Mouse (Mus musculus): Measurements from ENCODE around the gene Isoc2b. TPM values are rescaled to one million over a fixed set of nuclear protein-coding genes. Genes with fewer than 3 reads are reported as not detected.

Gene Isoc2b
- polyA plus RNA-seq, 2 experiments, result 7.4 to 9.7 TPM

DNA sequence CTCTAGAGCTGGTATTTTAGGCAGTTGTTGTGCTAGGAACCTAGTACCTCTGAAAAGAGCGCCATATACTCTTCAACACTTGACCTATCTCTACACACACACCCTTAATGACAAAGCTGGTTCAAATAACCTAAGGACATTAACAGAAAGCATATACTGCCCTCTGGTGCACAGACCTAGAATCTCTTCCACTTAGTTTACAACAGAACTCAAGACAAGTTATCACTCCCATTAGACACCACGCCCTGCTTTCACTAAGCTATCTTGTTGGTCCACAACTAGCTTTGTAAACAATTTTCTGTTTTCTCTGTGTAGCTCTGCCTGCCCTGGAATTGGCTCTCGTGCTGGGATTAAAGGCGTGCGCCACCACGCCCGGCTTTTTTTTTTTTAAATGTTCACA is 63.3 kb downstream of the Isoc2b start:
- H3K4me2 ChIP-seq (replicated peaks; ENCODE audit: low read depth, low read length, severe bottlenecking), result no peak overlapping the region
- H3K4me3 ChIP-seq (replicated peaks; ENCODE audit: low read length), result no peak overlapping the region
- H3K9me3 ChIP-seq (ENCODE audit: control insufficient read depth, low read length), result no peaks in the 10 kb centered on the region
- TF ChIP-seq POLR2A (IDR thresholded peaks at IDR 0.05; ENCODE audit: borderline replicate concordance, extremely low read depth, insufficient read depth, insufficient read length), result no peak
- ATAC-seq (ENCODE audit: low FRiP score, low read depth) (no peak), DNase-seq (ENCODE audit: low spot score) (peak; percentile 56)
- no peak overlapping the region for H3K9ac ChIP-seq (ENCODE audit: low read depth, low read length, severe bottlenecking)
- H3K4me1 ChIP-seq (ENCODE audit: control insufficient read depth, insufficient read depth, low read length), result peaks cover 16% of the 10 kb centered on the region
- 95% methylated on average over 7 of the region's 7 CpGs for WGBS
- H3K27ac ChIP-seq (replicated peaks; ENCODE audit: low read depth, low read length), result no peak overlapping the region
- H3K36me3 ChIP-seq (ENCODE audit: control insufficient read depth, insufficient read depth, low read length), result peaks cover 52% of the 10 kb centered on the region
- H3K27me3 ChIP-seq (ENCODE audit: control insufficient read depth, insufficient read depth, low read length), result no peaks in the 10 kb centered on the region

DNA sequence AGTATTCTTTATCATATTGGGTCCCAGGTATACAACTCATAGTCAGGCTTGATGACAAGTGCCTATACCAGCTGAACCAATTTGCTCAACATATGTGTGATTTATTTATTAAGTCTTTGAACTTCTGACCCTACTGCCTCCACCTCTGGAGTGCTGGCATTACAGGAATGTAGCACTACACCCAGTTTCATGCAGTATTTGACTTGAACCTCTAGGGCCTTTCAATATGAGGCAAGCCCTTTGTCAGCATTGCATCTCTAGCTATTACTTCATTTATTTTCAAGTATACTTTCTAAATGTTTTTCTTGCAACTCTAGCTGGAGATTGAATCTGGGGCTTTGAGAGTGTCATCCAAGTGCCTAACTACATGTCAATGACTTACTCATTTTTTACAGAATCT is 67.8 kb downstream of the Isoc2b start:
- Histone ChIP-seq H3K4me3 (replicated peaks; ENCODE audit: low read length) (no peak overlapping the region), H3K36me3 (ENCODE audit: control insufficient read depth, insufficient read depth, low read length) (peaks cover 26% of the 10 kb centered on the region), H3K9me3 (ENCODE audit: control insufficient read depth, low read length) (no peaks in the 10 kb centered on the region), H3K27ac (replicated peaks; ENCODE audit: low read depth, low read length) (no peak overlapping the region), H3K4me1 (ENCODE audit: control insufficient read depth, insufficient read depth, low read length) (no peaks in the 10 kb centered on the region), H3K9ac (ENCODE audit: low read depth, low read length, severe bottlenecking) (no peak overlapping the region), H3K4me2 (replicated peaks; ENCODE audit: low read depth, low read length, severe bottlenecking) (no peak overlapping the region), H3K27me3 (ENCODE audit: control insufficient read depth, insufficient read depth, low read length) (no peaks in the 10 kb centered on the region)
- no peak for TF ChIP-seq POLR2A (IDR thresholded peaks at IDR 0.05; ENCODE audit: borderline replicate concordance, extremely low read depth, insufficient read depth, insufficient read length)
- ATAC-seq (ENCODE audit: low FRiP score, low read depth) (no peak), DNase-seq (ENCODE audit: low spot score) (no peak)

DNA sequence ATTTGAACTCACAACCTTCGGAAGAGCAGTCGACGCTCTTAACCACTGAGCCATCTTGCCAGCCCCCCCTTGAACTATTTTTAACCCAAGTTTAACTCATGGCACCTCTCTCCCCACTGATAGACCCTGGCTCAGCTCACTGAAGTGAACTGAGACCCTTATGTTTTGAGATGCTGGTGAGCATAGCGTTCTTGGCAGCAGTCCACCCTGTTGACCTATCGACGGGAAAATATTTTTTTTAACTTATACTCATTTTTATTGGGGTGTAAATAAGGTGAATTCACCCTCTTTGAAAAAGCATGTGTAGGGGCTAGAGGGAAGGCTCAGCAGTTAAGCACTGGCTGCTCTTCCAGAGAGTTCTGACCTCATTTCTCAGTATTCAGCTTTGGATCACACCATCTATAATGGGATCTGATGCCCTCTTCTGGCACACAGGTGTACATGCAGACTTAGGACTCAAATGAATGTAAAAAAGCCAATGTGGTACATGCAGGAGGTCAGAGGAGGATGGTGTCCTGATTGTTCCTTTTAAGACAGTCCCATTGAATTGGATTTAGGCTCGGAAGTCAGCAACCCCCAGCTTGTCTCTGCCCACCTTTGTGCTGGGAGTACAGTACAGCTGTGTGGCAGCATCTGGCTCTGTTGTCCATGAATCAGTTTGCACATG is 74.2 kb downstream of the Isoc2b start:
- Histone ChIP-seq H3K9me3 (ENCODE audit: control insufficient read depth, low read length) (no peaks in the 10 kb centered on the region), H3K27me3 (ENCODE audit: control insufficient read depth, insufficient read depth, low read length) (no peaks in the 10 kb centered on the region), H3K4me2 (replicated peaks; ENCODE audit: low read depth, low read length, severe bottlenecking) (no peak overlapping the region), H3K36me3 (ENCODE audit: control insufficient read depth, insufficient read depth, low read length) (peaks cover 43% of the 10 kb centered on the region), H3K9ac (ENCODE audit: low read depth, low read length, severe bottlenecking) (no peak overlapping the region), H3K27ac (replicated peaks; ENCODE audit: low read depth, low read length) (no peak overlapping the region), H3K4me3 (replicated peaks; ENCODE audit: low read length) (no peak overlapping the region), H3K4me1 (ENCODE audit: control insufficient read depth, insufficient read depth, low read length) (peaks cover 9% of the 10 kb centered on the region; the same call in 1 of the 2 replicates)
- DNase-seq (ENCODE audit: low spot score) (peak; percentile 32), ATAC-seq (ENCODE audit: low FRiP score, low read depth) (0 out of 2 replicates have a peak, but pooled peaks have one; percentile 3)
- WGBS, result 68% methylated on average over 7 of the region's 7 CpGs
- no peak for TF ChIP-seq POLR2A (IDR thresholded peaks at IDR 0.05; ENCODE audit: borderline replicate concordance, extremely low read depth, insufficient read depth, insufficient read length)

Other genes starting within 250 kb of the Isoc2b start
Only the 30 nearest of the 33 such genes appear.
- 55.6 and 72.9 TPM in 2 replicates for gene Hspbp1, start 185.2 kb downstream of the Isoc2b start, polyA plus RNA-seq (2012; rRNA removed)
- 77.5 and 82.5 TPM in 2 replicates for gene Hspbp1, start 185.2 kb downstream of the Isoc2b start, polyA plus RNA-seq (2014; fragmentation: Nextera tagmentation; extraction: Ambion mirVana)
- 26.4 and 33.0 TPM in 2 replicates for gene Brsk1, start 179.7 kb downstream of the Isoc2b start, polyA plus RNA-seq (2012; rRNA removed)
- 1.3 and 1.7 TPM in 2 replicates for gene Brsk1, start 179.7 kb downstream of the Isoc2b start, polyA plus RNA-seq (2014; fragmentation: Nextera tagmentation; extraction: Ambion mirVana)
- gene Tmem150b, start 145.0 kb downstream of the Isoc2b start, polyA plus RNA-seq (2012; rRNA removed), result 0.17 and 0.24 TPM in 2 replicates
- 0.17 and 0.46 TPM in 2 replicates for gene Tmem150b, start 145.0 kb downstream of the Isoc2b start, polyA plus RNA-seq (2014; fragmentation: Nextera tagmentation; extraction: Ambion mirVana)
- 161 and 223 TPM in 2 replicates for gene Kmt5c, start 130.1 kb downstream of the Isoc2b start, polyA plus RNA-seq (2012; rRNA removed)
- gene Kmt5c, start 130.1 kb downstream of the Isoc2b start, polyA plus RNA-seq (2014; fragmentation: Nextera tagmentation; extraction: Ambion mirVana), result 44.4 and 51.2 TPM in 2 replicates
- 91.7 and 127 TPM in 2 replicates for gene Cox6b2, start 117.2 kb downstream of the Isoc2b start, polyA plus RNA-seq (2012; rRNA removed)
- 44.7 and 48.9 TPM in 2 replicates for gene Cox6b2, start 117.2 kb downstream of the Isoc2b start, polyA plus RNA-seq (2014; fragmentation: Nextera tagmentation; extraction: Ambion mirVana)
- gene Fam71e2, start 99.0 kb downstream of the Isoc2b start, polyA plus RNA-seq (2012; rRNA removed), result 0.03 TPM in 1 of 2 replicates, not detected in the other
- gene Fam71e2, start 99.0 kb downstream of the Isoc2b start, polyA plus RNA-seq (2014; fragmentation: Nextera tagmentation; extraction: Ambion mirVana), result not detected in 2 replicates
- 0.33 and 0.63 TPM in 2 replicates for gene Il11, start 87.4 kb downstream of the Isoc2b start, polyA plus RNA-seq (2012; rRNA removed)
- gene Il11, start 87.4 kb downstream of the Isoc2b start, polyA plus RNA-seq (2014; fragmentation: Nextera tagmentation; extraction: Ambion mirVana), result 0.22 TPM in 1 of 2 replicates, not detected in the other
- not detected in 2 replicates for gene Tmem190, start 87.3 kb downstream of the Isoc2b start, polyA plus RNA-seq (2012; rRNA removed)
- not detected in 2 replicates for gene Tmem190, start 87.3 kb downstream of the Isoc2b start, polyA plus RNA-seq (2014; fragmentation: Nextera tagmentation; extraction: Ambion mirVana)
- gene Tmem238, start 80.6 kb downstream of the Isoc2b start, polyA plus RNA-seq (2012; rRNA removed), result 10.1 and 15.2 TPM in 2 replicates
- 8.1 and 9.6 TPM in 2 replicates for gene Tmem238, start 80.6 kb downstream of the Isoc2b start, polyA plus RNA-seq (2014; fragmentation: Nextera tagmentation; extraction: Ambion mirVana)
- 486 and 665 TPM in 2 replicates for gene Rpl28, start 77.4 kb downstream of the Isoc2b start, polyA plus RNA-seq (2012; rRNA removed)
- 253 and 275 TPM in 2 replicates for gene Rpl28, start 77.4 kb downstream of the Isoc2b start, polyA plus RNA-seq (2014; fragmentation: Nextera tagmentation; extraction: Ambion mirVana)
- 515 and 618 TPM in 2 replicates for gene Ube2s, start 57.7 kb downstream of the Isoc2b start, polyA plus RNA-seq (2012; rRNA removed)
- 366 and 368 TPM in 2 replicates for gene Ube2s, start 57.7 kb downstream of the Isoc2b start, polyA plus RNA-seq (2014; fragmentation: Nextera tagmentation; extraction: Ambion mirVana)
- 4.2 and 5.1 TPM in 2 replicates for gene Shisa7, start 25.6 kb downstream of the Isoc2b start, polyA plus RNA-seq (2012; rRNA removed)
- 0.43 and 0.54 TPM in 2 replicates for gene Shisa7, start 25.6 kb downstream of the Isoc2b start, polyA plus RNA-seq (2014; fragmentation: Nextera tagmentation; extraction: Ambion mirVana)
- gene Isoc2a, start 6.9 kb upstream of the Isoc2b start, polyA plus RNA-seq (2012; rRNA removed), result 13.6 and 16.7 TPM in 2 replicates
- gene Isoc2a, start 6.9 kb upstream of the Isoc2b start, polyA plus RNA-seq (2014; fragmentation: Nextera tagmentation; extraction: Ambion mirVana), result 1.1 and 1.3 TPM in 2 replicates
- gene Gm36210, start 36.3 kb upstream of the Isoc2b start, polyA plus RNA-seq (2012; rRNA removed), result 0.15 and 0.22 TPM in 2 replicates
- gene Gm36210, start 36.3 kb upstream of the Isoc2b start, polyA plus RNA-seq (2014; fragmentation: Nextera tagmentation; extraction: Ambion mirVana), result not detected in 2 replicates
- 13.4 and 22.3 TPM in 2 replicates for gene Zfp628, start 45.0 kb upstream of the Isoc2b start, polyA plus RNA-seq (2012; rRNA removed)
- gene Zfp628, start 45.0 kb upstream of the Isoc2b start, polyA plus RNA-seq (2014; fragmentation: Nextera tagmentation; extraction: Ambion mirVana), result 4.0 and 4.6 TPM in 2 replicates
- 7.6 and 10.0 TPM in 2 replicates for gene Nat14, start 51.8 kb upstream of the Isoc2b start, polyA plus RNA-seq (2012; rRNA removed)
- gene Nat14, start 51.8 kb upstream of the Isoc2b start, polyA plus RNA-seq (2014; fragmentation: Nextera tagmentation; extraction: Ambion mirVana), result 0.92 and 1.9 TPM in 2 replicates
- 38.1 and 48.4 TPM in 2 replicates for gene Ssc5d, start 55.5 kb upstream of the Isoc2b start, polyA plus RNA-seq (2012; rRNA removed)
- gene Ssc5d, start 55.5 kb upstream of the Isoc2b start, polyA plus RNA-seq (2014; fragmentation: Nextera tagmentation; extraction: Ambion mirVana), result 13.2 and 13.6 TPM in 2 replicates
- gene Sbk2, start 94.1 kb upstream of the Isoc2b start, polyA plus RNA-seq (2012; rRNA removed), result 0.45 and 0.74 TPM in 2 replicates
- 0.37 and 1.1 TPM in 2 replicates for gene Sbk2, start 94.1 kb upstream of the Isoc2b start, polyA plus RNA-seq (2014; fragmentation: Nextera tagmentation; extraction: Ambion mirVana)
- 0.15 and 0.28 TPM in 2 replicates for gene Sbk3, start 100.9 kb upstream of the Isoc2b start, polyA plus RNA-seq (2012; rRNA removed)
- gene Sbk3, start 100.9 kb upstream of the Isoc2b start, polyA plus RNA-seq (2014; fragmentation: Nextera tagmentation; extraction: Ambion mirVana), result 0.06 and 0.12 TPM in 2 replicates
- 97.6 and 196 TPM in 2 replicates for gene Zfp579, start 125.9 kb upstream of the Isoc2b start, polyA plus RNA-seq (2012; rRNA removed)
- 30.3 and 39.0 TPM in 2 replicates for gene Zfp579, start 125.9 kb upstream of the Isoc2b start, polyA plus RNA-seq (2014; fragmentation: Nextera tagmentation; extraction: Ambion mirVana)
- gene Zfp524, start 144.2 kb upstream of the Isoc2b start, polyA plus RNA-seq (2012; rRNA removed), result 17.0 and 20.9 TPM in 2 replicates
- 12.1 and 16.7 TPM in 2 replicates for gene Zfp524, start 144.2 kb upstream of the Isoc2b start, polyA plus RNA-seq (2014; fragmentation: Nextera tagmentation; extraction: Ambion mirVana)
- gene Fiz1, start 144.4 kb upstream of the Isoc2b start, polyA plus RNA-seq (2012; rRNA removed), result 42.4 and 50.8 TPM in 2 replicates
- gene Fiz1, start 144.4 kb upstream of the Isoc2b start, polyA plus RNA-seq (2014; fragmentation: Nextera tagmentation; extraction: Ambion mirVana), result 37.5 and 42.0 TPM in 2 replicates
- gene Gm44973, start 145.2 kb upstream of the Isoc2b start, polyA plus RNA-seq (2012; rRNA removed), result not detected in 2 replicates
- gene Gm44973, start 145.2 kb upstream of the Isoc2b start, polyA plus RNA-seq (2014; fragmentation: Nextera tagmentation; extraction: Ambion mirVana), result 0.57 and 1.9 TPM in 2 replicates
- 53.2 and 72.3 TPM in 2 replicates for gene Zfp865, start 150.1 kb upstream of the Isoc2b start, polyA plus RNA-seq (2012; rRNA removed)
- gene Zfp865, start 150.1 kb upstream of the Isoc2b start, polyA plus RNA-seq (2014; fragmentation: Nextera tagmentation; extraction: Ambion mirVana), result 6.6 and 7.8 TPM in 2 replicates
- gene Ccdc106, start 150.3 kb upstream of the Isoc2b start, polyA plus RNA-seq (2012; rRNA removed), result 48.1 and 49.4 TPM in 2 replicates
- gene Ccdc106, start 150.3 kb upstream of the Isoc2b start, polyA plus RNA-seq (2014; fragmentation: Nextera tagmentation; extraction: Ambion mirVana), result 36.7 and 37.3 TPM in 2 replicates
- gene 4632433K11Rik, start 163.9 kb upstream of the Isoc2b start, polyA plus RNA-seq (2012; rRNA removed), result not detected in 2 replicates
- gene 4632433K11Rik, start 163.9 kb upstream of the Isoc2b start, polyA plus RNA-seq (2014; fragmentation: Nextera tagmentation; extraction: Ambion mirVana), result not detected in 2 replicates
- gene Zfp784, start 168.2 kb upstream of the Isoc2b start, polyA plus RNA-seq (2012; rRNA removed), result 6.5 and 6.8 TPM in 2 replicates
- gene Zfp784, start 168.2 kb upstream of the Isoc2b start, polyA plus RNA-seq (2014; fragmentation: Nextera tagmentation; extraction: Ambion mirVana), result 5.6 and 6.3 TPM in 2 replicates
- gene Zfp580, start 181.3 kb upstream of the Isoc2b start, polyA plus RNA-seq (2012; rRNA removed), result 49.7 and 70.4 TPM in 2 replicates
- 47.5 and 57.7 TPM in 2 replicates for gene Zfp580, start 181.3 kb upstream of the Isoc2b start, polyA plus RNA-seq (2014; fragmentation: Nextera tagmentation; extraction: Ambion mirVana)
- gene U2af2, start 191.9 kb upstream of the Isoc2b start, polyA plus RNA-seq (2012; rRNA removed), result 431 and 479 TPM in 2 replicates
- 123 and 128 TPM in 2 replicates for gene U2af2, start 191.9 kb upstream of the Isoc2b start, polyA plus RNA-seq (2014; fragmentation: Nextera tagmentation; extraction: Ambion mirVana)
- 119 and 144 TPM in 2 replicates for gene Epn1, start 210.0 kb upstream of the Isoc2b start, polyA plus RNA-seq (2012; rRNA removed)
- gene Epn1, start 210.0 kb upstream of the Isoc2b start, polyA plus RNA-seq (2014; fragmentation: Nextera tagmentation; extraction: Ambion mirVana), result 69.1 and 76.2 TPM in 2 replicates